Mouse (Mus musculus) cerebellum, postnatal 10 days (tissue): Measurements from ENCODE around the gene Kcnq1.

Experiments used
- DNase-seq, 2 experiments: peaks; one replicate each; pipeline ENCODE4 v3.0.0; 2021; ENCODE audit warnings: mixed read lengths in 2 of 2

Gene Kcnq1

GRCm38 (mm10) chr7:143093847-143094246, 12.3 kb upstream of the Kcnq1 start:
- DNase-seq, result no peak

- peak; percentile 85 to 88 for DNase-seq
These were observed 11.3 kb upstream of the Kcnq1 start, which contains the start of gene Trpm5 for GRCm38 (mm10) chr7:143094592-143095553. TSS of gene Trpm5 (minus strand) at chr7:143094642.

GRCm38 (mm10) chr7:143095554-143095907, 10.6 kb upstream of the Kcnq1 start:
- no peak for DNase-seq

- no peak for DNase-seq
These were observed 5.4 kb upstream of the Kcnq1 start for GRCm38 (mm10) chr7:143100759-143101158.

GRCm38 (mm10) chr7:143105258-143105897, 784 bp upstream of the Kcnq1 start:
- DNase-seq, result no peak

GRCm38 (mm10) chr7:143106672-143107465, 707 bp downstream of the Kcnq1 start:
- peak; percentile 30 to 36 for DNase-seq

GRCm38 (mm10) chr7:143108200-143108599, 2.0 kb downstream of the Kcnq1 start:
- peak; percentile 81 to 82 for DNase-seq

GRCm38 (mm10) chr7:143108996-143109660, 3.0 kb downstream of the Kcnq1 start:
- DNase-seq, result no peak

GRCm38 (mm10) chr7:143109696-143110095, 3.5 kb downstream of the Kcnq1 start:
- no peak for DNase-seq

- no peak for DNase-seq
These were observed 4.6 kb downstream of the Kcnq1 start for GRCm38 (mm10) chr7:143110803-143111202.

- DNase-seq, result no peak
These were observed 5.6 kb downstream of the Kcnq1 start for GRCm38 (mm10) chr7:143111719-143112118.

GRCm38 (mm10) chr7:143112395-143112794, 6.2 kb downstream of the Kcnq1 start:
- DNase-seq, result no peak

GRCm38 (mm10) chr7:143114773-143115172, 8.6 kb downstream of the Kcnq1 start:
- DNase-seq, result no peak

GRCm38 (mm10) chr7:143116521-143116920, 10.4 kb downstream of the Kcnq1 start:
- DNase-seq, result no peak

GRCm38 (mm10) chr7:143119407-143119806, 13.2 kb downstream of the Kcnq1 start:
- DNase-seq, result no peak

GRCm38 (mm10) chr7:143119826-143120225, 13.7 kb downstream of the Kcnq1 start:
- DNase-seq, result no peak

- no peak for DNase-seq
These were observed 16.0 kb downstream of the Kcnq1 start for GRCm38 (mm10) chr7:143122191-143122590.

- DNase-seq, result peak; percentile 95 to 97
These were observed 17.9 kb downstream of the Kcnq1 start for GRCm38 (mm10) chr7:143123876-143124669.

- peak; percentile 60 to 72 for DNase-seq
These were observed 18.7 kb downstream of the Kcnq1 start for GRCm38 (mm10) chr7:143124902-143125301.

GRCm38 (mm10) chr7:143132815-143133214, 26.7 kb downstream of the Kcnq1 start:
- DNase-seq, result no peak

- no peak for DNase-seq
These were observed 30.0 kb downstream of the Kcnq1 start for GRCm38 (mm10) chr7:143136125-143136524.

- DNase-seq, result no peak
These were observed 30.4 kb downstream of the Kcnq1 start for GRCm38 (mm10) chr7:143136561-143136960.
